Mouse (Mus musculus) cerebellum, adult 9-10 months (tissue): Measurements from ENCODE around the gene Dgki.

Experiments used
- DNase-seq: peaks from one replicate; pipeline ENCODE4 v3.0.0; 2022

Gene Dgki

GRCm38 (mm10) chr6:37299562-37300390, at the start of gene Dgki:
Gene Dgki (minus strand): TSS chr6:37300184.
- DNase-seq = peak; percentile 83

GRCm38 (mm10) chr6:37347606-37348005, 47.6 kb upstream of the Dgki start:
- DNase-seq = no peak

- DNase-seq = no peak
Measured at GRCm38 (mm10) chr6:37338055-37338454, 38.1 kb upstream of the Dgki start.

- no peak for DNase-seq
Measured at GRCm38 (mm10) chr6:37336831-37337260, 36.9 kb upstream of the Dgki start.

- no peak for DNase-seq
Measured at GRCm38 (mm10) chr6:37336381-37336780, 36.4 kb upstream of the Dgki start.

- DNase-seq = no peak
Measured at GRCm38 (mm10) chr6:37332846-37333245, 32.9 kb upstream of the Dgki start.

GRCm38 (mm10) chr6:37329901-37330864, 30.2 kb upstream of the Dgki start:
- DNase-seq = no peak

- no peak for DNase-seq
Measured at GRCm38 (mm10) chr6:37329376-37329775, 29.4 kb upstream of the Dgki start.

GRCm38 (mm10) chr6:37328671-37329070, 28.7 kb upstream of the Dgki start:
- DNase-seq = no peak

- no peak for DNase-seq
Measured at GRCm38 (mm10) chr6:37327519-37327918, 27.5 kb upstream of the Dgki start.

GRCm38 (mm10) chr6:37326603-37326955, 26.6 kb upstream of the Dgki start:
- DNase-seq = no peak

GRCm38 (mm10) chr6:37325906-37326602, 26.1 kb upstream of the Dgki start:
- no peak for DNase-seq

GRCm38 (mm10) chr6:37325076-37325475, 25.1 kb upstream of the Dgki start:
- no peak for DNase-seq

- DNase-seq = no peak
Measured at GRCm38 (mm10) chr6:37322641-37323040, 22.7 kb upstream of the Dgki start.

GRCm38 (mm10) chr6:37322088-37322487, 22.1 kb upstream of the Dgki start:
- DNase-seq = no peak

- no peak for DNase-seq
Measured at GRCm38 (mm10) chr6:37317904-37318303, 17.9 kb upstream of the Dgki start.

- DNase-seq = no peak
Measured at GRCm38 (mm10) chr6:37315440-37315839, 15.5 kb upstream of the Dgki start.

- no peak for DNase-seq
Measured at GRCm38 (mm10) chr6:37310601-37311000, 10.6 kb upstream of the Dgki start.

- DNase-seq = no peak
Measured at GRCm38 (mm10) chr6:37306616-37307015, 6.6 kb upstream of the Dgki start.

- DNase-seq = no peak
Measured at GRCm38 (mm10) chr6:37300492-37300891, 508 bp upstream of the Dgki start.

GRCm38 (mm10) chr6:37298982-37299381, 1.0 kb downstream of the Dgki start:
- DNase-seq = peak; percentile 34

GRCm38 (mm10) chr6:37297744-37298482, 2.1 kb downstream of the Dgki start:
- DNase-seq = peak; percentile 35
